Mouse (Mus musculus) embryonic facial prominence, embryonic 10.5 days (tissue): ENCODE data around the gene Zfp94. TPM values are rescaled to one million over a fixed set of nuclear protein-coding genes. Genes with fewer than 3 reads are reported as not detected.

ENCODE experiments used
- DNase-seq: peaks from one replicate; pipeline ENCODE4 v3.0.0-alpha.2; 2017; ENCODE audit warnings: low spot score
- H3K27ac ChIP-seq: fragments of 300-500 bp; sonication (generic); replicated peaks from 2 replicates; pipeline ENCODE4 v1.5.1; 2016; ENCODE audit warnings: mild to moderate bottlenecking
- H3K27me3 ChIP-seq: fragments of 300-500 bp; sonication (generic); replicated peaks from 2 replicates; pipeline ENCODE4 v1.6.1; 2016; ENCODE audit warnings: low read depth, mild to moderate bottlenecking; ENCODE audit not compliant: poor library complexity, severe bottlenecking
- H3K36me3 ChIP-seq: fragments of 300-500 bp; sonication (generic); replicated peaks from 2 replicates; pipeline ENCODE4 v1.6.1; 2016; ENCODE audit warnings: mild to moderate bottlenecking, moderate library complexity
- H3K4me1 ChIP-seq: fragments of 300-500 bp; sonication (generic); 2 replicates; pipeline ENCODE4 v1.6.1; 2016
- H3K4me3 ChIP-seq: fragments of 300-500 bp; sonication (generic); 2 replicates; pipeline ENCODE4 v1.5.1; 2016; ENCODE audit warnings: mild to moderate bottlenecking, moderate library complexity
- H3K9me3 ChIP-seq: fragments of 300-500 bp; sonication (generic); 2 replicates; pipeline ENCODE4 v1.6.1; 2016; ENCODE audit warnings: mild to moderate bottlenecking
- WGBS: fragments of 180-500 bp; shearing (Covaris S2); methylation state at CpG from one replicate; pipeline ENCODE4 v1.1.7; 2016; 5-methylcytosine and 5-hydroxymethylcytosine counted together
- microRNA-seq: library from miRNA; unstranded; fragments of <30 nt; microRNA quantifications from one replicate; pipeline ENCODE4, GENCODE M21; 2017
- polyA plus RNA-seq: library from polyadenylated mRNA; unstranded; fragments of >200 nt; fragmentation: Nextera tagmentation; extraction: Ambion mirVana; gene quantifications from 2 replicates; pipeline ENCODE4 v1.2.1, GENCODE M21; 2016

The Zfp94 gene
- polyA plus RNA-seq, 1 experiment from 2014 or later: 13.9 TPM

GRCm38 (mm10) chr7:24268176-24269155 lies 48.0 kb downstream of the Zfp94 start:
- 70% methylated on average over 24 of the region's 24 CpGs for WGBS
- peaks cover 8% of the 10 kb centered on the region for H3K36me3 ChIP-seq
- no peak overlapping the region for H3K4me3 ChIP-seq
- H3K4me1 ChIP-seq: peaks cover 5% of the 10 kb centered on the region
- no peak overlapping the region for H3K27ac ChIP-seq
- no peaks in the 10 kb centered on the region for H3K9me3 ChIP-seq
- H3K27me3 ChIP-seq: no peaks in the 10 kb centered on the region
- no peak for DNase-seq

DNA sequence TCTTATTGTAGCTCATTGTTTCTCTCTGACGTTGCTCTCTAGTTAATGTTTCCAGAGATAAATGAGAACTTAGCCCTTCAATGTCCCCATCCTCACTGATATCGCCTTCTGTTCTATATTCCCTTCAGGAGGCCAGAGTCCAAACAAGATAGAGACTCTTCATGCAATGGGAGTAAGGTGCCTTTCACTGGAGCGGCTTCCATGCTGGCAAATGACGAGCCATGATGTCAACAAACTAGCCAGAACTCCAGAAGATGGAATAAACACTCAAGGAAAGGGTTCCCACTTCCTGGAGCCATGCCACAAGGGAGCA lies 56.5 kb downstream of the Zfp94 start:
- Histone ChIP-seq H3K27ac (no peak overlapping the region), H3K27me3 (no peaks in the 10 kb centered on the region), H3K4me3 (no peak overlapping the region), H3K9me3 (no peaks in the 10 kb centered on the region), H3K36me3 (peaks cover 24% of the 10 kb centered on the region), H3K4me1 (peaks cover 3% of the 10 kb centered on the region)
- WGBS: 87% methylated on average over 4 of the region's 4 CpGs
- DNase-seq: no peak

DNA sequence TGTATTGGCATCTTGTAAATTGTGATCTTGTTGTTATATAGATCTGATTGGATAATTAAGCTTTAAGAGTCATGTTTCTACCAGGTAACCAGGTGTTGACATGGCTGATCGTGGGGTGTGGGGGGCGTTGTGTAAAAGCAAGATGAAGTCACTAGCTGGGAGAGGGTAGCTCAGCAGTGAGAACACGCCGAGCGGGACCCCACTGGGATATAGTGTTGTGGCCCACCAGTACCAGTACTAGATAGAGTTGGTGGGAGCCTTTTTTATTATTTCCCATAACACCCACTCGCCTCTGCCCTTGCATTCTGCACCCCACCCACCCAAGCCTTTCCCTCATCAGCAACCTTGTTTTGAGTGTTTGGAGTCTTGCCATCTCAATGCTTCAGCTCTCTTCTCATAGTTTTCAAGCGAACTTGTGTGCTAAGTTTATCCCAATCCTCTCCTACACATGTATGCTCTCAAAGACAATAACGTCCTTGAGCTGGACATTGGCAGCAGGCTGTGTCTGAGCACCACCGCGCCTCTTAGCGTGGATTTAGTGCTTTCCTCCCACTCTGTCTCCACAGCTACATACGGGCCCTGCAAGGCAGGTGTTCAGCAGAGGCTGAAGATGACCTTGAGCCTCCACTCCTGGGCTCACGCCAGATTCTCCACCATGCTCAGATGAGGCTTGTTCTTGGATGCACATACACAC lies 57.0 kb downstream of the Zfp94 start:
- H3K4me1 ChIP-seq: peaks cover 6% of the 10 kb centered on the region
- H3K4me3 ChIP-seq: no peak overlapping the region
- no peaks in the 10 kb centered on the region for H3K9me3 ChIP-seq
- 90% methylated on average over 13 of the region's 13 CpGs for WGBS
- no peak for DNase-seq
- no peaks in the 10 kb centered on the region for H3K27me3 ChIP-seq
- peaks cover 24% of the 10 kb centered on the region for H3K36me3 ChIP-seq
- no peak overlapping the region for H3K27ac ChIP-seq

- H3K36me3 ChIP-seq: peaks cover 4% of the 10 kb centered on the region
- H3K4me3 ChIP-seq: peak within 1 kb of the TSS; percentile 67
- H3K9me3 ChIP-seq: no peaks in the 10 kb centered on the region
- 20% methylated on average over 21 of the region's 21 CpGs for WGBS
- H3K27ac ChIP-seq: peak within 1 kb of the TSS; percentile 81
- no peaks in the 10 kb centered on the region for H3K27me3 ChIP-seq
- H3K4me1 ChIP-seq: peaks cover 6% of the 10 kb centered on the region
- peak; percentile 78 for DNase-seq
These were observed 61.6 kb downstream of the Zfp94 start, which contains the start of gene Zfp108 for GRCm38 (mm10) chr7:24254633-24255474. Gene Zfp108 (plus strand): TSS chr7:24254794.

- 62% methylated on average over 9 of the region's 9 CpGs for WGBS
- Histone ChIP-seq H3K4me1 (peaks cover 6% of the 10 kb centered on the region), H3K27ac (peak overlapping the region; percentile 81), H3K36me3 (no peaks in the 10 kb centered on the region), H3K4me3 (peak overlapping the region; percentile 67), H3K9me3 (no peaks in the 10 kb centered on the region), H3K27me3 (no peaks in the 10 kb centered on the region)
- no peak for DNase-seq
These were observed 62.5 kb downstream of the Zfp94 start for GRCm38 (mm10) chr7:24253779-24254615.

Small RNA genes lying within 50 kb of the gene (microRNA-seq; reads per million reads assigned to microRNA genes)
- gene Gm27592: not detected

Other genes with a start within 250 kb of the Zfp94 start
- 28.9 and 30.0 TPM in 2 replicates for gene Zfp180, start 234.7 kb downstream of the Zfp94 start, polyA plus RNA-seq
- 3.2 and 4.7 TPM in 2 replicates for gene Zfp112, start 204.4 kb downstream of the Zfp94 start, polyA plus RNA-seq
- 15.3 and 15.7 TPM in 2 replicates for gene Zfp235, start 182.5 kb downstream of the Zfp94 start, polyA plus RNA-seq
- gene Zfp114, start 141.6 kb downstream of the Zfp94 start, polyA plus RNA-seq: 4.8 and 5.2 TPM in 2 replicates
- gene Zfp111, start 105.2 kb downstream of the Zfp94 start, polyA plus RNA-seq: 10.7 and 11.1 TPM in 2 replicates
- gene Zfp109, start 79.1 kb downstream of the Zfp94 start, polyA plus RNA-seq: 5.7 and 6.7 TPM in 2 replicates
- 2.4 and 3.1 TPM in 2 replicates for gene Zfp108, start 61.9 kb downstream of the Zfp94 start, polyA plus RNA-seq
- 8.2 and 8.6 TPM in 2 replicates for gene Zfp93, start 46.2 kb downstream of the Zfp94 start, polyA plus RNA-seq
- gene Zfp61, start 15.4 kb downstream of the Zfp94 start, polyA plus RNA-seq: 46.4 and 47.7 TPM in 2 replicates
- 0.17 TPM in 1 of 2 replicates, not detected in the other for gene Tescl, start 17.3 kb upstream of the Zfp94 start, polyA plus RNA-seq
- not detected in 2 replicates for gene Lypd5, start 32.5 kb upstream of the Zfp94 start, polyA plus RNA-seq
- 3.0 and 3.5 TPM in 2 replicates for gene Kcnn4, start 53.6 kb upstream of the Zfp94 start, polyA plus RNA-seq
- gene Smg9, start 83.0 kb upstream of the Zfp94 start, polyA plus RNA-seq: 25.8 and 26.3 TPM in 2 replicates
- gene Irgc1, start 135.6 kb upstream of the Zfp94 start, polyA plus RNA-seq: not detected in 2 replicates
- 1.7 TPM in 2 replicates for gene Plaur, start 145.8 kb upstream of the Zfp94 start, polyA plus RNA-seq
- gene Cadm4, start 165.4 kb upstream of the Zfp94 start, polyA plus RNA-seq: 5.0 and 5.7 TPM in 2 replicates
- 100.0 and 110 TPM in 2 replicates for gene Zfp428, start 190.3 kb upstream of the Zfp94 start, polyA plus RNA-seq
- gene AC161166.1, start 195.8 kb upstream of the Zfp94 start, polyA plus RNA-seq: 1.2 TPM in 2 replicates
- gene Irgq, start 214.0 kb upstream of the Zfp94 start, polyA plus RNA-seq: 8.2 and 8.9 TPM in 2 replicates
- gene Pinlyp, start 229.5 kb upstream of the Zfp94 start, polyA plus RNA-seq: not detected in 2 replicates
- 169 TPM in 2 replicates for gene Xrcc1, start 229.6 kb upstream of the Zfp94 start, polyA plus RNA-seq